Mouse (Mus musculus): ENCODE data around the gene Lima1.

Lima1 gene

GRCm38 (mm10) chr15:99866450-99867221 lies 8.6 kb downstream of the Lima1 start:
- no peak for DNase-seq (ENCODE audit: low spot score)

GRCm38 (mm10) chr15:99865942-99866341 lies 9.3 kb downstream of the Lima1 start:
- no peak for DNase-seq (ENCODE audit: low spot score)

GRCm38 (mm10) chr15:99865494-99865941 lies 9.7 kb downstream of the Lima1 start:
- DNase-seq (ENCODE audit: low spot score) = no peak

GRCm38 (mm10) chr15:99865046-99865445 lies 10.2 kb downstream of the Lima1 start:
- no peak for DNase-seq (ENCODE audit: low spot score)

- no peak for DNase-seq (ENCODE audit: low spot score)
Measured at GRCm38 (mm10) chr15:99863786-99864185, 11.5 kb downstream of the Lima1 start.

GRCm38 (mm10) chr15:99863358-99863757 lies 11.9 kb downstream of the Lima1 start:
- DNase-seq (ENCODE audit: low spot score) = no peak

- no peak for DNase-seq (ENCODE audit: low spot score)
Measured at GRCm38 (mm10) chr15:99862473-99862872, 12.8 kb downstream of the Lima1 start.

- no peak for DNase-seq (ENCODE audit: low spot score)
Measured at GRCm38 (mm10) chr15:99861955-99862354, 13.3 kb downstream of the Lima1 start.

- DNase-seq (ENCODE audit: low spot score) = no peak
Measured at GRCm38 (mm10) chr15:99861536-99861935, 13.7 kb downstream of the Lima1 start.

- DNase-seq (ENCODE audit: low spot score) = no peak
Measured at GRCm38 (mm10) chr15:99859644-99860392, 15.4 kb downstream of the Lima1 start.

GRCm38 (mm10) chr15:99857479-99857878 lies 17.8 kb downstream of the Lima1 start:
- DNase-seq (ENCODE audit: low spot score) = no peak

- no peak for DNase-seq (ENCODE audit: low spot score)
Measured at GRCm38 (mm10) chr15:99855119-99855518, 20.1 kb downstream of the Lima1 start.

- no peak for DNase-seq (ENCODE audit: low spot score)
Measured at GRCm38 (mm10) chr15:99852606-99853237, 22.5 kb downstream of the Lima1 start.

- DNase-seq (ENCODE audit: low spot score) = no peak
Measured at GRCm38 (mm10) chr15:99850265-99850664, 25.0 kb downstream of the Lima1 start.

GRCm38 (mm10) chr15:99847937-99848336 lies 27.3 kb downstream of the Lima1 start:
- DNase-seq (ENCODE audit: low spot score) = no peak

- no peak for DNase-seq (ENCODE audit: low spot score)
Measured at GRCm38 (mm10) chr15:99847207-99847881, 27.9 kb downstream of the Lima1 start.

GRCm38 (mm10) chr15:99846633-99847032 lies 28.6 kb downstream of the Lima1 start:
- DNase-seq (ENCODE audit: low spot score) = no peak

GRCm38 (mm10) chr15:99843856-99844255 lies 31.4 kb downstream of the Lima1 start:
- DNase-seq (ENCODE audit: low spot score) = no peak

- no peak for DNase-seq (ENCODE audit: low spot score)
Measured at GRCm38 (mm10) chr15:99839910-99840309, 35.3 kb downstream of the Lima1 start.

- DNase-seq (ENCODE audit: low spot score) = no peak
Measured at GRCm38 (mm10) chr15:99839165-99839840, 36.0 kb downstream of the Lima1 start.

- DNase-seq (ENCODE audit: low spot score) = no peak
Measured at GRCm38 (mm10) chr15:99837561-99837960, 37.7 kb downstream of the Lima1 start.

- DNase-seq (ENCODE audit: low spot score) = no peak
Measured at GRCm38 (mm10) chr15:99835191-99835590, 40.1 kb downstream of the Lima1 start.
